Mouse (Mus musculus): ENCODE measurements around the gene Syce1l.

Syce1l gene

DNA sequence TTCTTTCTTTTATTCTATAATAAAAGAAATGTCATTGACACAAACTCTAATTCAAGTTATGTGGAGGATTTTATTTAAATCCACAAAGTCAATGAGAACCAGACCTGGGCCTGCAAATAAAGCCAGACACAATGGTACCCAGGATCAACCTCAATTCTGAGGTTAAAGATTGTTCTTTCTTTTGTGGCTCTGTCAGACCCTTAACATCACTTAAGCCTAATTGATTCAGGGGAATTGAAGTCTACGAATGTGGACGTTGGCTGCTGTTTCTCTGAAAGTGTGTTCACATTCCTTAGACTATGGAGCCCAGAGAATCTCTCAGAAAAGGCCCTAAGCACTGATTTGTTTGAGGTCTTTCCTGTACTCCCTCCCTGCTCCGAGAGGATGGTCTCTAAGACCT, 30.3 kb downstream of the Syce1l start:
- no peak for DNase-seq (ENCODE audit: low read depth)

DNA sequence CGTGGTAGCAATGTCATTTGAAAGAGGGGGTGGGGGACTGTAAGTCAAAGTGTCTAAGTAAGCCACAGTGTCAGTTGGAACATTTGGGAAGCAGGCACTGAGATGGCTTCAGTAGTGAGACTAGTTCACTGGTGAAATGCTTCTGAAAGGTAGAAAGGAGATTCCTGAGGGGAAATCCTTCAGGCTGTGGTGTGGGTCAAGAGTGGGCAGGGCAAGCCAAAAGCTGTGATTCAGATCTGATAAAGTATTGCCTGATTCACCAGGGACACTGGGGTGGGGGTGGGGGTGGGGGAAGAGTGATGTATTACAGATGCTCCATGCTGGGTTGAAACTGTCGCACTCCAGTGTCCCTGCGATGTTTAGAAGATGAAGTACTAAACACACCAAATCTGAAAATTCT, 31.6 kb downstream of the Syce1l start:
- no peak for DNase-seq (ENCODE audit: low read depth)

DNA sequence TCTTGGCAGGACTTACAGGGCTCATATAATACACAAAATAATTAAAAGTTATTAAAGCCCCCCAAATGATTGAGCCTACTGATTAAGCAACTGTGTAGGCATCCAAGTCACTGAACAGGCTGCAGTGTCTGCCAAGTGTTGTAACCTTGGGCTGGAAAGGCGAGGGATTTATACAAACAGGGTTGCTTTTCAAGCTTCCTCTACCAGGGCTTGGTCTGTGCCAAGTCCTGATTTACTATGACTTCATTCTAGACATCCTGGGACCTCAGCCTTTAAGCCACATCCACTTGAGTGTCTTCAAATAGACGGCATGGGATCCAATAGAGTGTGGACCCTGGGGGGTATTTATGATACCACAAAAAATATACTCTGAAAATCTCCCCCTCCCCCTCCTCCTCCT, 32.3 kb downstream of the Syce1l start:
- DNase-seq (ENCODE audit: low read depth) = no peak

DNA sequence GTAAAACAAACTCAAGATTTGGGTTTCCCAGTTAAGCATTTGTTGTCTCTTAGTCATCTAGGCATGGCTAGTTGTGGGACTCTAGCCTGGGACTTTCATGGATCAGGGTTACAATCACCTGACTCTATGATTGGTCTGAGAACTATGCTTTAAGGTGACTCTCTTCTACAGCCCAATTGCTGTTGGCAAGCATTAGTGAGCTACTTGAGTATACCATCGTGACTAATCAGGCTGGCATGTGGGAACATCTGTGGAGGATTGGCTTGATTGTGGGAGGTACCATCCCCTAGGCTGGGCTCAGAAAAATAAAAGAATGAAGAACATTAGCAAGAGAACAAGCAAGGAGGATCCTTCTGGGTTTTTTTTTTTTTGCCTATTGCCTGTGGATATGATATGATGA, 33.8 kb downstream of the Syce1l start:
- no peak for DNase-seq (ENCODE audit: low read depth)

DNA sequence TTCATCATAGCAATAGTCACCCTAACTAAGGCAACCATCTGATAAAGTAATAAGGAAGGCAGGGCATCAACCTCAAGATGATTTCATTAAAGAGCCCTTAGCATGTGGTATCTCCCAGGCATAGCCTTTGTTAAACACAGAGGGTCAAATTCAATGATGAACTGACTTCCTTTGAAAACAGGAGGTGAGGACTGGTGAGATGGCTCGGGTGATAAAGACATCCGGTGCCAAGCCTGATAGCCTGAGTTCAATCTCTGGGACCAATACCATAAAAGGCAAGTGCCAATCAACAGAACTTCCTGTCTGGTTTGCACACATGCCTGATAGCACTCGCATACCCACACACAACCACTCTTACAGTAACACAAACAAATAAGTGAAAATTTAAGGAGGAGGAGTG, 36.3 kb downstream of the Syce1l start:
- no peak for DNase-seq (ENCODE audit: low read depth)

DNA sequence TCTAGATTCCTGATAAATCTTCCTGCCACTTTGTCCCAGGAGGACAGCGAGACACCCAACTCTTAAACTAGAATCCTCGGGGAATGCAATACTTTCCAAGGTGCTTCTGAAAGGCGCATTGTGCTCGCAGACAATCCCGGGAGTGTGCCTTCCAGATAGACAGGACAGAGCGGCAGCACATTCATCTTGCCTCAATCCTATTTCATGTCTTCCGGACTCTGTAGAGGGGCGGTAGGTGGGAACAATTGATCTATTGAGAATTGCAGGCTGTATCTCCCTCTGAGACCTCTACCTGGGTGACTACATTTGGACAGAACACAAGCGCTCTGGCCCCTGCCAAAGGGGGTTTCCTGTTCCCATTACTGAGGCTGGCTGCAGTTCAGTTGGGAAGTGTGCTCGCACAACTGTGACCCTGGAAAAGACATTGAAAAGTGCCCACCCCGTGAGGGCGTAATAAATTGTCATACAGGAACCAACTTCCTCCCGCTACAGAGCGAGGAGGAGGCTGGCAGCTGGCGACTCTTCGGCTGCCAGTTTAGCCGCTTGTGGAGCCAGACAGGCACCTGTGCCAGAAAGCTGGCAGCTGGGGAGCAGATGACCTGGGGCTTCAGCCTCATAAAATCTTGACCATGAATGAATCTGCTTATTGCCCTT, 45.0 kb downstream of the Syce1l start:
- no peak for DNase-seq (ENCODE audit: low read depth)

DNA sequence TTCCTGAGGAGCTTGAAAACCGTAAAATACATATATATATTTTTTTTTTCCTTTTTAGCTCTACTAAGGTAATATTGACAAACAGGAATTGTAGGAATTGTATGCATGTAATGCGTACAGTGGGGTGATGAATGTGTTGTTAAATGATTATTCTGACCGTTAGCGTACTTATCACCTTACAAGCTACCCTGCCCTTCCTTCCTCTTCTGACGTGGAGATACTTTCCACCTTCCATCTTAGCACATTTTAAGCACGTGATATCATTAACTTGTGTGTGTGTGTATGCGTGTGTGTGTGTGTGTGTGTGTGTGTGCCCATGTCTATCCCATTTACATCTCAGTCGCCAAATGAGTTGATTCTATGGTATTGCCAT, 45.5 kb downstream of the Syce1l start:
- DNase-seq (ENCODE audit: low read depth) = no peak

DNA sequence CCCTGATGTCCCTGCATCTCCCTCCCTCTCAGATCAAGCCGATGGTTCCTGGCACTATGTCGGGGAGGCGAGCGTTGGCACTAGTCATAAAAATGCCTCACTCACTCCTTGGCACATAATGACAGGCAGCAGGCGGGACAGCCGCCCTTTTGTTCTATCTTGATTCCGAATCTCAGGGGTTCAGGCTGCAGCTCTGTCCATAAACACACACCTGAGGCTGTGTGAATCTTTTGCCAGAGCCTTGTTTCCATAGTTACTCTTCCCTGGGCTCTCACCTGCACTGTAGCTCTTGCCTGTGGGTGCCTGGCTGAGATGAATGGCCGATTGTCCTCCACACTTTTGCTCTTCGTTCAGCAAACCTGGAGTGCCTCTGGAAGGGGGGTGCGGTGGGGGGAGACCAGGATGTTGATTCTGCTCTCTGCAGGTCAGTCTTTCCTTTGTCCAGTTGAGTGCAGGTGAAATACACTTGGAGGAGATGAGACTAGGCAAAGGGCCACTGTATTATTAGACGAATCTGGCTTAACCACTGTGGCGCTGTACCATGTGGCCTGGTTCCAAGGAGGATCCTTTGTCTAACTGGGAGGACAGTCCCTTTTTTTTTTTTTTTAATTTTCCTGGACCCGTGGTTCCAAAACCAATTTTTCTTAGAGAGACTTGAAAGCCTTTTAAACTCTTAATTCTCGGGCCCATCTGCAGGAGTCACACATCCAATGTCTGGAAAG, 48.8 kb downstream of the Syce1l start:
- DNase-seq (ENCODE audit: low read depth) = no peak

DNA sequence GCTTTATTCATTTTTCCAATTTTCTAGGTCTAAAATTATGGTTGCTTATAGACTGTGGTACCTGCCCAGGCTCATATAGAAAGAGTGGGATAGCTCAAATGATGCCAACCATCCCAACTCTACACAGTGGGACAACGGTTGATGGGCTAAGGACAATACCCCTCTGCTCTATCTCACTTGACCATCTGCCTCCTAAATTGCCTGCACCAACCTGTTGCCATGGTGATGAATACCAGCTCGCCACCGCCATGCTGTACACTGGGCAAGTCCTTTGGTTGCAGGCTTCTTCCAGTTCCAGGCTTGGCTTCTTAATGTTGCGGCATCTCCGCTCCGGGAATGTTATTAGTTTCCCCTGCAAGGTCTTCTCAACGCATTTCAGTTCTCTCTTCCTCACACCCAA, 62.0 kb downstream of the Syce1l start:
- DNase-seq (ENCODE audit: low read depth) = no peak

Measured in c-Kit-positive CD71-positive TER-119-negative erythroid progenitor cells, embryonic 14.5 days (primary cell).